Mouse (Mus musculus): Measurements from ENCODE around the gene Nt5c3b.

The Nt5c3b gene

DNA sequence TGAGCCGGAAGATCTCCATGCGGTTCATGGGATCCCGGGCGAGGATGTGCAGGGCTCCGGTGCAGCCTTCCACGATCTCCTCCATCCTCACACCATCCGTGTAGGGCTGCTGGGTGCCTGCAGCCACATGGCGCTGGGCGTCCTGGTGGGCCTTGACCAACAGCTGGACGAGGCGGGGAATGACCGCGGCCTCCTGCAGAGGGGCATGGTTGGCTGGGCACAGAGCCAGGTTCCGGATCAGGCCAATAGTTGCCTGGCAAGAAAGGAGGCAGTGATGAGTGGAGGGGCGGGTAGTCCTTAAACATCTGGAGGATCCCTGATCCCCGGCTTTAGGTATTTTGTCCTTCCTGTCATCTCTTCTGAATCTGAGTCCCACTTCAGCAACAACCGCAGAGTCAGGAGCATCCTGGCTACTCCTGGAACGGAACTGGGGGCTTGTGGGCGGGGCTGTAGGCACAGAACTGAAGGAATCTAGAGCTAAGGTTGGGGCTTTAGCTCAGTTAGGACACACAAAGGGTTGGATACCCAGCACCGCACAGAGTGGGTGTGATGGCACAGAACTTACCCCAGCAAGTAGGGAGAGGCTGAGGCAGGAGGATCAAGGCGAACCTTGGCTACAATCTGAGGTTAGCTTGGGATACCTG is 64.7 kb downstream of the Nt5c3b start:
- no peak for DNase-seq

DNA sequence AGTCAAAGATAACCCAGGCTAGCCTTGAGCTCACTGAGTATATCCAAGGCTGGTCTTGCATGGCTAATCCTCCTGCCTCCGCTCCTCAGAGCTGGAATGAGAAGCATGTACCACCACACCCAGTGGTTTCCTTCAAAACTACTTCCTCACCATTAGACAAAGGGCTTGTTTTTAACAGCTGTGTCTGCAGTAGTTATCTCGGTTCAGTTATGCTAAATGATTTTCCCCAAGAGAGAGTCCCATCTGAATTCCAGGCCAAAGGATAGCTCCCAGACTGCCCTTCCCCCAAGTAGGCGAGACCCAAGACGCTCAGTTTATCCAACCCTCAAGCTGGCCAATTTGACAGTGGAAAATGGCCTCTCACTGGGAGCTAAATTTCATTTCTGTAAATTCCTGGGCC is 65.6 kb downstream of the Nt5c3b start:
- no peak for DNase-seq

DNA sequence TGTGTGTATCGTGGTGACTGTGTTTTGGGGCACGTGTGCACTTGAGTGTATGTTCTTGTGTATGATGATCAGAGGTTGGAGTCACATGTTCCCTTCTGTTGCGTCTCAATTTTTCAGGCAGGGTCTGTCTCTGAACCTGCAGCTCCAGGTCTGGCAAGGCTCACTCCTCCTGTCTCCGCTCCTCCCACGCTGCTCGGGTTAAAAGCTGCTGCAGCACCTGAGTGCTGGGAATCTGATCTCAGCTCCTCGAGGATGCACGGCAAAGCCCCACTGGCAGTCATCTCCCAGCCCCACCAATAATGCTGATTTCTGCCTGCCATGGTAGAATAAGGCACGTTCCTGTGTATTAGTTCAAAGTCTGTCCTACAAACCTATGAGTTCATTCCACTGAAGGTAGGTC is 66.5 kb downstream of the Nt5c3b start:
- no peak for DNase-seq
